Mouse (Mus musculus) stomach, postnatal 0 days (tissue): ENCODE data around the gene Olfr545. TPM values are rescaled to one million over a fixed set of nuclear protein-coding genes. Genes with fewer than 3 reads are reported as not detected.

Experiments used
- ATAC-seq: fragments of 200-750 bp; cut with Nextera tagmentation; 2 replicates; pipeline ENCODE4 v1.8.0; 2017; ENCODE audit not compliant: low FRiP score, low TSS enrichment
- DNase-seq: peaks from one replicate; pipeline ENCODE4 v3.0.0-alpha.2; 2016; ENCODE audit warnings: low spot score
- H3K27ac ChIP-seq: fragments of 300-500 bp; sonication (generic); replicated peaks from 2 replicates; pipeline ENCODE4 v1.5.1; 2014; ENCODE audit warnings: mild to moderate bottlenecking, control low read depth
- H3K27me3 ChIP-seq: fragments of 300-500 bp; sonication (generic); 2 replicates; pipeline ENCODE4 v1.6.1; 2014; ENCODE audit warnings: low read length; ENCODE audit not compliant: control insufficient read depth, insufficient read depth
- H3K36me3 ChIP-seq: fragments of 300-500 bp; sonication (generic); 2 replicates; pipeline ENCODE4 v1.6.1; 2014; ENCODE audit warnings: low read length, mixed read lengths; ENCODE audit not compliant: control insufficient read depth, insufficient read depth
- H3K4me1 ChIP-seq: fragments of 300-500 bp; sonication (generic); replicated peaks from 2 replicates; pipeline ENCODE4 v1.6.1; 2014; ENCODE audit warnings: antibody characterized with exemption; ENCODE audit not compliant: control insufficient read depth, insufficient read depth
- H3K4me2 ChIP-seq: fragments of 300-500 bp; sonication (generic); replicated peaks from 2 replicates; pipeline ENCODE4 v1.6.1; 2014; ENCODE audit warnings: low read depth, mild to moderate bottlenecking, control low read depth, moderate library complexity
- H3K4me3 ChIP-seq: fragments of 300-500 bp; sonication (generic); 2 replicates; pipeline ENCODE4 v1.5.1; 2014; ENCODE audit warnings: low read depth, low read length, control low read depth
- H3K9ac ChIP-seq: fragments of 300-500 bp; sonication (generic); 2 replicates; pipeline ENCODE4 v1.6.1; 2014; ENCODE audit warnings: mild to moderate bottlenecking, low read length, control low read depth, mixed read lengths
- H3K9me3 ChIP-seq: fragments of 300-500 bp; sonication (generic); 2 replicates; pipeline ENCODE4 v1.6.1; 2016; ENCODE audit warnings: low read length; ENCODE audit not compliant: control insufficient read depth
- CTCF ChIP-seq: IDR thresholded peaks from 2 replicates; pipeline ENCODE4 v1.5.1; 2016; ENCODE audit warnings: antibody characterized with exemption, low read depth, mild to moderate bottlenecking, moderate library complexity
- EP300 ChIP-seq: optimal IDR thresholded peaks from 2 replicates; pipeline ENCODE3; 2016; ENCODE audit warnings: antibody characterized with exemption
- WGBS: fragments of 180-500 bp; shearing (Covaris S2); extraction: QIAGEN DNeasy Blood & Tissue Kit; methylation state at CpG from one replicate; pipeline ENCODE4 v1.1.7; 2014; 5-methylcytosine and 5-hydroxymethylcytosine counted together
- polyA plus RNA-seq: library from polyadenylated mRNA; unstranded; fragments of >200 nt; fragmentation: Nextera tagmentation; extraction: Ambion mirVana; gene quantifications from 2 replicates; pipeline ENCODE4 v1.2.1, GENCODE M21; 2015

The Olfr545 gene
- polyA plus RNA-seq, 1 experiment from 2014 or later: not detected

DNA sequence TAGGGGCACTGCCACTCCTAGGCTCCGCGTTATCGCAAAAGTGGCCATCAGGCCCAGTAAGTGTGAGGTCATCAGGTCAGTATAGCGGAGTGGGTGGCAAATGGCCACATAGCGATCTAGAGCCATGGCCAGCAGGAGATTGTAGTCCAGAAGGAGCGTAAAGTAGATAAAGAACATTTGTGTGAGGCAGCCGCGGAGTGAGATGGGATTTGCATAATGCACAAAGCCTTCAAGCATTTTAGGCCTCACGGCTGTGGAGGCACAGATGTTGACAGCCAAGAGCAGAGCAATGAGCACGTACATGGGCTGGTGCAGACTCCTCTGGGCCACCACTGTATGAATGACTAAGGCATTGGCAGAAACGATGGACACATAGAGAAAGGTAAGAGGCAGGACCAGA lies 22.0 kb downstream of the Olfr545 start:
- DNase-seq (no peak), ATAC-seq (no peak)
- WGBS: 89% methylated on average over 11 of the region's 11 CpGs
- H3K27me3 ChIP-seq: no peaks in the 10 kb centered on the region
- no peak for TF ChIP-seq EP300
- 0 out of 2 replicates have a peak, but pooled peaks have one; percentile 20 for TF ChIP-seq CTCF
- no peak overlapping the region for H3K4me3 ChIP-seq
- H3K27ac ChIP-seq: no peak overlapping the region
- no peaks in the 10 kb centered on the region for H3K4me1 ChIP-seq
- H3K4me2 ChIP-seq: no peak overlapping the region
- no peaks in the 10 kb centered on the region for H3K36me3 ChIP-seq
- H3K9me3 ChIP-seq: no peaks in the 10 kb centered on the region
- H3K9ac ChIP-seq: no peak overlapping the region

DNA sequence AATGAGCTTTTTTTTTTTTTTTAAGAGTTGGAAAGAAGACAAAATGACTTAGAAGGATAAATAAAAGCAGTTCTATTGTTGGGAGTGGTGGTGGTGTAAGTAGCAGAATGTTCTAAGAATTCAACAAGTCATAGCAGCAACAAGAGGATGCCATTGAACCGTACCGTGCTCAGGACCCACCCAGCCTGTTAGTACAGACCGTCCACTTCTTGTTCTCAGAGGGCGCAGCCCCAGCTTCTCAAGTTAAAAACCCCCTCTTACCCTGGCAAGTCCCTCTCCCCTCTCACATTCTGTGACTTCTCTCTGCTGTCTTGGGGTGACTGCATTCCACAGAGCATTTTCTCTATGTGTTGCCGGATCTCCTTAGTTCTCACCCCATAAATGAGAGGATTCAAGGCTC lies 22.8 kb downstream of the Olfr545 start:
- Histone ChIP-seq H3K27ac (no peak overlapping the region), H3K4me2 (no peak overlapping the region), H3K4me3 (no peak overlapping the region), H3K27me3 (no peaks in the 10 kb centered on the region), H3K4me1 (no peaks in the 10 kb centered on the region), H3K36me3 (no peaks in the 10 kb centered on the region), H3K9me3 (no peaks in the 10 kb centered on the region), H3K9ac (no peak overlapping the region)
- ATAC-seq: no peak
- no peak for DNase-seq
- TF ChIP-seq EP300 (no peak), CTCF (no peak)
- WGBS: 84% methylated on average over 5 of the region's 5 CpGs

DNA sequence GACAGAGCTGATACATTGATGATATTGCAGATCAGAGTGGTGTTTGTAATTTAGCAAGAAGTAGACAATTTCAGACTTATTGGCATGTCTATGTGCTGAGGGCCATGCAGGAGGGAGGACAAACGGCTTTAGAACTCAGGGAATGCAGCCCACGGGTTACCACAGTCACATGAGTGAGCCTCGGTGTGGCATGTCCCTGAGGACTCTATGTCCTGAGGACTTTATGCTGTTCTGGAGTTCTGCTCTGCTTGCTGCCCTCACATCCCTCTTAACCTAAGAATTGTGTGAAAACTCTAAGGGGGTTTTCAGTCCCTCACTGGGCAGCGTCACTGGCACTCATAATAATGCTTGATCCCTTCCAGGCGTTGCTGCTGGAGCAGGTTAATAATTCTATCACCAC lies 26.7 kb downstream of the Olfr545 start:
- H3K36me3 ChIP-seq: peaks cover 2% of the 10 kb centered on the region; the same call in 1 of the 2 replicates
- no peak for TF ChIP-seq CTCF
- TF ChIP-seq EP300: no peak
- no peak overlapping the region for H3K9ac ChIP-seq
- H3K9me3 ChIP-seq: no peaks in the 10 kb centered on the region
- no peak overlapping the region for H3K4me3 ChIP-seq
- no peaks in the 10 kb centered on the region for H3K4me1 ChIP-seq
- DNase-seq (no peak), ATAC-seq (no peak)
- WGBS: 37% methylated on average over 5 of the region's 5 CpGs
- H3K4me2 ChIP-seq: no peak overlapping the region
- no peaks in the 10 kb centered on the region for H3K27me3 ChIP-seq
- no peak overlapping the region for H3K27ac ChIP-seq

DNA sequence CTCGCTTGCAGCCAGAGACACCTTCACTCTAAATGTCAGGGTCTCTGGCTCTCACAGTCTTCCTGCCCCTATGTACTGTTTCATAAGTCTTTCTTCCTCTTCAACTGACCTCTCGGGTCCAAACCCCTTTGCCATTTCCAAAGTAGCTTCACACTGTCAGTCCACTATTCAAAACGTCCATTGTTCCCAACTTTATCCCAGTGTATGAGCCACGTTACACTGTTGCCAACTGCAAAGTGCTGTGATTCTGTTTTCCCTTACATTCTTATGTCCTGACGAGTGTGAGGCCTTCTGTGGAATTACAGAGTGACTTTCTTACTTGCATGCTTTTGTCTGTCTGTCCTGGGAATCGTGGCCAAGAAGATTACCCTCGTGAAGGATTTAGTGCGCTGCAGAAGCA lies 31.8 kb downstream of the Olfr545 start:
- peaks cover 15% of the 10 kb centered on the region for H3K36me3 ChIP-seq
- 0 out of 2 replicates have a peak overlapping the region, but pooled peaks have one; percentile 4 for H3K27ac ChIP-seq
- DNase-seq (no peak), ATAC-seq (no peak)
- no peaks in the 10 kb centered on the region for H3K4me1 ChIP-seq
- no peaks in the 10 kb centered on the region for H3K9me3 ChIP-seq
- H3K9ac ChIP-seq: no peak overlapping the region
- H3K27me3 ChIP-seq: no peaks in the 10 kb centered on the region
- no peak overlapping the region for H3K4me3 ChIP-seq
- WGBS: 73% methylated on average over 8 of the region's 8 CpGs
- H3K4me2 ChIP-seq: no peak overlapping the region
- TF ChIP-seq CTCF: no peak
- no peak for TF ChIP-seq EP300

DNA sequence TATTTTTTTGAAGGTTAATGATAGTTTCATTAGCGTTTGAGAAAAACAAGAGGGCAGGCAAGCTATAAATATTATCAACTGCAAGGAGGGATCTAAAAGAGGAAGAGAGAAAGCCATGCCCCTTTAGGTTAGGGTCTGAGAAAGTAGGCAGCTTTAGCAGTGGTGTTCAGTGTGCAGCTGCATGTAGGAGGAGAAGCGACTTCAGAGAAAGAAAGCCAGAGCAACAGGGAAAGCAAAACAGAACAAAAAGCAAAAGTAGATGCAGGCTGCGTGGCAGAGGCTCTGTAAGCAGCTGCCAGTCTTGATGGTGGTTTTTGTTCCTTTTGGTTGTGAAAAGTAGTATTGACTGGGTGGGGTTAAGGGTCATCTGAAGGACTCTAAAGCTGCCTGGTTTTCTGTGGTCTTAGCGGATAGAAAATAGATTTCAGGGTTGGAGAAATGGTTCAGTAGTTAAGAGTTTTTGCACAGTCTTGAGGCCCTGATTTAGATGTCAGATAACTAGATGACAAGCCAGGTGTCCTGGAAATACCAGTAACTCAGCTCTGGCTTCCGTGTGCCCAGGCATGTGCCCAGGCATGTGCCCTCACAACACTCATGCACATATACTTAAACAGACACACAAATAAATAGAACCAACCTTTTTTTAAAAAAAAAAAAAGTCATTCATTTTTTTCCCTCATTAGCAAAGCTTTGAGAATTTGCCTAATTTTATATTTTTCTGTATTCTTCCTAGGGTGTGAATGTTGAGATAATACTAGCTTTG lies 40.6 kb downstream of the Olfr545 start:
- 79% methylated on average over 5 of the region's 5 CpGs for WGBS
- H3K9ac ChIP-seq: no peak overlapping the region
- no peaks in the 10 kb centered on the region for H3K4me1 ChIP-seq
- no peak overlapping the region for H3K4me3 ChIP-seq
- no peak for TF ChIP-seq EP300
- TF ChIP-seq CTCF: no peak
- no peaks in the 10 kb centered on the region for H3K9me3 ChIP-seq
- H3K27ac ChIP-seq: no peak overlapping the region; the same call in 1 of the 2 replicates
- no peak for ATAC-seq
- H3K36me3 ChIP-seq: peaks cover 15% of the 10 kb centered on the region
- H3K4me2 ChIP-seq: no peak overlapping the region
- no peaks in the 10 kb centered on the region for H3K27me3 ChIP-seq
- DNase-seq: no peak

DNA sequence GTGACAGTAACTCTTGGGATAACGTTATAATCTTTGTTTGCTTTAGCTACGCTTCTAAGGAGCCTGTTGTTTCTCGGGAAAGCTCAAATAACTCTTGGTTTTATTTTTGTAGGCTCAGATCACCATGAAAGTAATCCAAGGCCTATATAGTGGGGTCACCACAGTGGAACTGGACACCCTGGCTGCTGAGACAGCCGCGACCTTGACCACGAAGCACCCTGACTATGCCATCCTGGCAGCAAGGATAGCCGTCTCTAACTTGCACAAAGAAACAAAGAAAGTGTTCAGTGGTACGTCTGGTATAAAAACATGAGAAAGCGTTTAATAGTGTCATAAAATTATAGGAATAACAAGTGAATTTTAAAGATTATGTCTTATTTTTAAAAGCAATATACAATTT lies 52.9 kb downstream of the Olfr545 start:
- H3K4me2 ChIP-seq: no peak overlapping the region
- no peaks in the 10 kb centered on the region for H3K27me3 ChIP-seq
- ATAC-seq: no peak
- TF ChIP-seq CTCF (no peak), EP300 (no peak)
- H3K36me3 ChIP-seq: peaks cover 18% of the 10 kb centered on the region
- H3K9ac ChIP-seq: no peak overlapping the region
- H3K27ac ChIP-seq: no peak overlapping the region
- H3K9me3 ChIP-seq: no peaks in the 10 kb centered on the region
- 88% methylated on average over 9 of the region's 9 CpGs for WGBS
- no peak overlapping the region for H3K4me3 ChIP-seq
- no peaks in the 10 kb centered on the region for H3K4me1 ChIP-seq
- no peak for DNase-seq
